Mouse (Mus musculus): ENCODE results near the gene Dock9. TPM values are rescaled to one million over a fixed set of nuclear protein-coding genes. Genes with fewer than 3 reads are reported as not detected.
"Not testable (repeated sequence)": the region's sequence is repeated elsewhere in the genome, so short reads cannot be mapped to it uniquely, and the experiment has no call there.

Gene Dock9
- total and polyA plus RNA-seq, 2 experiments from 2014 or later: 14.0 to 68.8 TPM

DNA sequence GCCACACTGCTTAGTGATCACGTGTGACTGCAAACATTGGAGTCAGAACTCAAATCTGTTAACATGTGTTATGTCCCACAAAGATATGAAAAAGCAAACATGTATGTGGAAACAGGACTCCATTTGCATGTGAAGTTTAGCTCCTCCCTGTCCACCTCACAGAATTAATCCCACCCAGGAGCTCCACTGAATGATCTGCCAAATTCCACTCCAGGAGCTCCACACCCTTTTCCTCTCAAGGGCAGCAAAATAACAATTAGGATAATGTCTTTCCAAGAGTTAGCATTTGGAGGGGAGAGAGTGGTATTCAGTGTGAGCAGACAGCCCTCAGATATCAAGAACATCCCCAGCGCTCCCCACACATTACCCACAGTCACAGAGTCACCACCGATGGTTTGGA lies 102.9 kb downstream of the Dock9 start:
- no peak overlapping the region for H3K27ac ChIP-seq (ENCODE audit: low read depth, low read length)
- ATAC-seq (ENCODE audit: low FRiP score) (no peak), DNase-seq (ENCODE audit: low spot score) (no peak)
- H3K9ac ChIP-seq (replicated peaks; ENCODE audit: low read length, poor library complexity, severe bottlenecking): no peak overlapping the region
- H3K9me3 ChIP-seq (ENCODE audit: low read length): no peaks in the 10 kb centered on the region
- 90% methylated on average over 3 of the region's 3 CpGs for WGBS
- no peaks in the 10 kb centered on the region for H3K27me3 ChIP-seq (ENCODE audit: insufficient read depth, low read length)
- peaks cover 6% of the 10 kb centered on the region; the same call in 1 of the 2 replicates for H3K4me1 ChIP-seq (ENCODE audit: insufficient read depth, low read length)
- no peak for TF ChIP-seq CTCF (IDR thresholded peaks at IDR 0.05)
- H3K4me3 ChIP-seq (ENCODE audit: low read depth, low read length): no peak overlapping the region
- H3K36me3 ChIP-seq (ENCODE audit: insufficient read depth, low read length): no peaks in the 10 kb centered on the region
- no peak overlapping the region for H3K4me2 ChIP-seq (ENCODE audit: low read depth, low read length, poor library complexity, severe bottlenecking)

DNA sequence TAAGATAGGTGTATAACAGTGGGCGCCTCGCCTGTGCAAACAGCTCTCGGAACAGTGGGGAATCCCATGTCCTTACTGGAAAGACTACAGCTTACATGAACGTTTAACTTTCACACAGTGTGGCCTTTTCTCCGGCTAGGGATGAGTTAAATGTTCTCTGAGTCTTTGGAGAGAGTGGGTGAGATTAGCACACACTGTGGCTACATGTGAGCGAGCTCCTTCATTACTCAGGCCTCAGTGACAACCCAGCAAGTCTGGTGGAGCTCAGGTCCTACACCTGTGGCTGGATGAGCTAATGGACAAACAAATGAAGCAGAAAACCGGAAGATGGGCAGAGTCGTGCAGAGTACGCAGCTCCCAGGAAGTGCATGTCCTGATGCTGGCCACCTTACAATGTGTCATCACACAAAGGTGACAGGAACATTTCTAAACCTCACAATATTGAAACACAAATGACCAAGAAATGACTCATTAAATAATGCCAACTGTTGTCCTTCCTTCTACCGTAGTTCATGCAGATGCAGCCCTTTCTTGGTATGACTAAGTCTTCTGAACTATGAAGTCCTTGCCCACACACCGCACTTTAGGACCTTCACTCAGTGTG lies 103.5 kb downstream of the Dock9 start:
- Histone ChIP-seq H3K9ac (replicated peaks; ENCODE audit: low read length, poor library complexity, severe bottlenecking) (no peak overlapping the region), H3K27me3 (ENCODE audit: insufficient read depth, low read length) (no peaks in the 10 kb centered on the region), H3K4me3 (ENCODE audit: low read depth, low read length) (no peak overlapping the region), H3K36me3 (ENCODE audit: insufficient read depth, low read length) (no peaks in the 10 kb centered on the region), H3K4me2 (ENCODE audit: low read depth, low read length, poor library complexity, severe bottlenecking) (no peak overlapping the region), H3K27ac (ENCODE audit: low read depth, low read length) (no peak overlapping the region), H3K4me1 (ENCODE audit: insufficient read depth, low read length) (peaks cover 6% of the 10 kb centered on the region; the same call in 1 of the 2 replicates), H3K9me3 (ENCODE audit: low read length) (no peaks in the 10 kb centered on the region)
- TF ChIP-seq CTCF (IDR thresholded peaks at IDR 0.05): no peak
- no peak for ATAC-seq (ENCODE audit: low FRiP score)
- 92% methylated on average over 11 of the region's 11 CpGs for WGBS
- no peak for DNase-seq (ENCODE audit: low spot score)

DNA sequence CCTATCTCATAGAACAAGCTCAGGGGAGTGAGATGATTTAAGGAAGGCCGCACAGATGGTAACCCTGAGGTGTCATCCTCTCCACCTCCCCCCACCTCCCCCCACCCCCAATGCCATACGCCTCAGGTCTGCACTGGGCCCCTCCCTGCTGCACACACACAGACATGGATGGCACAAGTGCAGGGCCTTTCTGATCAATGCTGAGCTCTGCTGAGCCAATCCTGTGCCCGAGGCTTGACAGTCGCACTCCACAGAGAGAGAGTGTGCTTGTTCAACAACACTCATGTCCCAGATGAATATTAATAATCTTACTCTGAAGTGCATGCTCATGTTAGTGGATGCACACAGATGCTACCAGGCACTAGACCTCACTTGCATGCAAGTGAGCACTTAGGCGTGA lies 108.0 kb downstream of the Dock9 start:
- not testable (repeated sequence) for H3K4me2 ChIP-seq (ENCODE audit: low read depth, low read length, poor library complexity, severe bottlenecking); H3K4me1 ChIP-seq (ENCODE audit: insufficient read depth, low read length); H3K4me3 ChIP-seq (ENCODE audit: low read depth, low read length); DNase-seq (ENCODE audit: low spot score); H3K27ac ChIP-seq (ENCODE audit: low read depth, low read length); H3K9ac ChIP-seq (replicated peaks; ENCODE audit: low read length, poor library complexity, severe bottlenecking); H3K27me3 ChIP-seq (ENCODE audit: insufficient read depth, low read length); H3K36me3 ChIP-seq (ENCODE audit: insufficient read depth, low read length); H3K9me3 ChIP-seq (ENCODE audit: low read length)
- WGBS: 53% methylated on average over 5 of the region's 5 CpGs
- peak; percentile 75; the same call in 1 of the 2 replicates for ATAC-seq (ENCODE audit: low FRiP score)

DNA sequence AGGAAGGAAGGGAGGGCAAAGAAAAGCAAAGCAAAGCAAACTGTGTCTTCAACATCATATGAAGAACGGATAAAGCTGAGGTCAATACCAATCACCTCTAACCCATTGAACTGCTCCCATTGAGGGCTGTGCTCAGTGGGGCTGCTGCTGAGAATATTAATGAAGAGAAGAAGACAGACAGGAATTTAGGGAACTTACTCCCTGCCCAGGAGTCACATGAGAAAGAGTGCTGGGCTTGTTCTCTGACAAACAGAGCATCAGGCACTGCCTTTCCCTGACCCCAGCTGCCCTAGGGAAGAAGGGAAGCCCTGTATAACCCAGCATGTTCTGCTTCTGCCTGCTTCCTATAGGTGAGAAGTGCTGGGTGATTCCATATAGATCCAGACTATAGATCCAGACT lies 109.5 kb downstream of the Dock9 start:
- DNase-seq (ENCODE audit: low spot score): no peak
- Histone ChIP-seq H3K27ac (ENCODE audit: low read depth, low read length) (no peak overlapping the region), H3K36me3 (ENCODE audit: insufficient read depth, low read length) (peaks cover 2% of the 10 kb centered on the region; the same call in 1 of the 2 replicates), H3K4me1 (ENCODE audit: insufficient read depth, low read length) (peaks cover 6% of the 10 kb centered on the region; the same call in 1 of the 2 replicates), H3K9ac (replicated peaks; ENCODE audit: low read length, poor library complexity, severe bottlenecking) (no peak overlapping the region), H3K9me3 (ENCODE audit: low read length) (no peaks in the 10 kb centered on the region), H3K4me3 (ENCODE audit: low read depth, low read length) (no peak overlapping the region), H3K4me2 (ENCODE audit: low read depth, low read length, poor library complexity, severe bottlenecking) (no peak overlapping the region), H3K27me3 (ENCODE audit: insufficient read depth, low read length) (no peaks in the 10 kb centered on the region)
- no peak for ATAC-seq (ENCODE audit: low FRiP score)
- WGBS: 43% methylated on average over 1 of the region's 1 CpGs
- TF ChIP-seq CTCF (IDR thresholded peaks at IDR 0.05): no peak

- Histone ChIP-seq H3K4me1 (ENCODE audit: insufficient read depth, low read length) (peaks cover 6% of the 10 kb centered on the region; the same call in 1 of the 2 replicates), H3K9me3 (ENCODE audit: low read length) (no peaks in the 10 kb centered on the region), H3K9ac (replicated peaks; ENCODE audit: low read length, poor library complexity, severe bottlenecking) (no peak overlapping the region), H3K27me3 (ENCODE audit: insufficient read depth, low read length) (no peaks in the 10 kb centered on the region), H3K36me3 (ENCODE audit: insufficient read depth, low read length) (peaks cover 2% of the 10 kb centered on the region; the same call in 1 of the 2 replicates), H3K4me3 (ENCODE audit: low read depth, low read length) (no peak overlapping the region), H3K4me2 (ENCODE audit: low read depth, low read length, poor library complexity, severe bottlenecking) (no peak overlapping the region), H3K27ac (ENCODE audit: low read depth, low read length) (no peak overlapping the region)
- no peak for DNase-seq (ENCODE audit: low spot score)
- ATAC-seq (ENCODE audit: low FRiP score): no peak
- 84% methylated on average over 7 of the region's 7 CpGs for WGBS
- no peak for TF ChIP-seq CTCF (IDR thresholded peaks at IDR 0.05)
Measured at GRCm38 (mm10) chr14:121687274-121687673, 110.4 kb downstream of the Dock9 start.

GRCm38 (mm10) chr14:121678913-121679312 lies 118.7 kb downstream of the Dock9 start:
- Histone ChIP-seq H3K9me3 (ENCODE audit: low read length) (no peaks in the 10 kb centered on the region), H3K27ac (ENCODE audit: low read depth, low read length) (no peak overlapping the region), H3K4me2 (ENCODE audit: low read depth, low read length, poor library complexity, severe bottlenecking) (no peak overlapping the region), H3K9ac (replicated peaks; ENCODE audit: low read length, poor library complexity, severe bottlenecking) (no peak overlapping the region), H3K27me3 (ENCODE audit: insufficient read depth, low read length) (no peaks in the 10 kb centered on the region), H3K4me1 (ENCODE audit: insufficient read depth, low read length) (no peaks in the 10 kb centered on the region), H3K4me3 (ENCODE audit: low read depth, low read length) (no peak overlapping the region), H3K36me3 (ENCODE audit: insufficient read depth, low read length) (peaks cover 3% of the 10 kb centered on the region; the same call in 1 of the 2 replicates)
- 88% methylated on average over 5 of the region's 5 CpGs for WGBS
- ATAC-seq (ENCODE audit: low FRiP score) (no peak), DNase-seq (ENCODE audit: low spot score) (no peak)
- no peak for TF ChIP-seq CTCF (IDR thresholded peaks at IDR 0.05)

All from midbrain, postnatal 0 days (tissue).